Mouse (Mus musculus): ENCODE measurements around the gene Cyren. TPM values are rescaled to one million over a fixed set of nuclear protein-coding genes. Genes with fewer than 3 reads are reported as not detected.

The Cyren gene
- total RNA-seq, 2 experiments from 2014 or later: 7.9 TPM

DNA sequence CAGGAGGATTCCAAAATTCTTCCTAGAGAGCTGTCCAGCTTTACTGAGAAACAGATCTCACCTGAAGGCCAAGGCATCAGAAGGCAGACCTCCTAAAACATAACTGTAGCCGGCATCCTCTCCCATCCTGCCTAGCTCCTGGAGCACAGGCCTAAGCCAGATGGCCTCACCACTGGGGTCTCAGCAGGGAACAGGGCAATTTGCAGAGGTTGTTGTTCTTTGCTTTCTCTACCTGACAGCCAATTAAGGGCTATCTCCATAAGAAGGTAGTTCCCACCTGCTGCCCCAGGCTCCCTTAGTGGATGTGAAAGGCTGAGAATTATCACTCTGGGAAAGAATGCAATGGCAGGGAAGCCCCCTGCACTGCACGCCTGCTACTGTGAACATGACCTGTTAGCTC lies 23.1 kb upstream of the Cyren start:
- DNase-seq (ENCODE audit: low spot score in 2 of 2): no peak

DNA sequence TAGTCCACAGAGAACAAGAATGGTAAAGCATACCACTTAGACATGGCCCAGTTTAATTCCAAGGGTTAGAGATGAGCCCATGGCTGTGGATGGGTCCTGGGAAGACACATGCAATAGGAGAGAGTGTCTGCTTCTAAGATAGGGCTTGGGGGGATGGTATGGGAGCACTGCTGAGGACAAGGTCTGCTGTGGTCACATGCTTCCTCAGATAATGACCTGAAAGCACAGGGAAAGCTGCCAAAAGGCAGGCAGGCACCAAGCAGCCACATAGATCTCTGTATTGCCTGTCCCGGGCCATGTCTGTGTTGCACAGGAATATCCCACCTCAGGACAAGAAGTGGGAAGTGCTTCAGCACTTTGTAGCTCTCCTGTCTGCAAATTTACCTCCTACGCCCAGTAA lies 21.3 kb upstream of the Cyren start:
- no peak for DNase-seq (ENCODE audit: low spot score in 2 of 2)

DNA sequence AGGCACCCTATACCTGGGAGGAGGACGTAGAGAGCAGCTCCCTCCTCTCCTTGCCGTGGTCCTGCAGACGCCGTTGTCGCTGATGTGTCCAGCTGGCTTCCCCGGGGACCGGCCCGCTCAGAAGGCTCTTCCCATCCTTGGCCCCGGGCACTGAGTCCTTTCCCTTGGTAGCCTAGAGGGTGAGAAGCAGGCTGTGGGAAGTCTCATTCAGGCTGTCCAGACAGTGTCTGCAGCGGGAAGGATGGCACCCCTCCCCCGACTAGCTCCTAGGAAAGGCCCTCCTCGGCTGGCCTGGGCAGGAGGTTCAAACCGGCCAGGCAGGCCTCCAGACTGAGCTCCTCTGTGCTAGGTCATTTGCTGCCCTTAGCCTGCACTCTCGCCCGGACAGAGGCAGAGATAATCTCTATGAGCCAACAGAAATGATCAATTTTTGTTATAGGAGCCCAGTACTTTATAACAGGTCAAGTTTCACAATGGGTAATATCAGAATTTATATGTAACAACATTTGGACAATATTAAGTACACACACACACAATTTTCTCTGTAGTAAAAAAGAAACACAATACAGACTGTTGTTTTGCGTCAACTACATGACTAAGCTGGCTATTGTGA lies 18.4 kb upstream of the Cyren start:
- DNase-seq (ENCODE audit: low spot score in 2 of 2): no peak

DNA sequence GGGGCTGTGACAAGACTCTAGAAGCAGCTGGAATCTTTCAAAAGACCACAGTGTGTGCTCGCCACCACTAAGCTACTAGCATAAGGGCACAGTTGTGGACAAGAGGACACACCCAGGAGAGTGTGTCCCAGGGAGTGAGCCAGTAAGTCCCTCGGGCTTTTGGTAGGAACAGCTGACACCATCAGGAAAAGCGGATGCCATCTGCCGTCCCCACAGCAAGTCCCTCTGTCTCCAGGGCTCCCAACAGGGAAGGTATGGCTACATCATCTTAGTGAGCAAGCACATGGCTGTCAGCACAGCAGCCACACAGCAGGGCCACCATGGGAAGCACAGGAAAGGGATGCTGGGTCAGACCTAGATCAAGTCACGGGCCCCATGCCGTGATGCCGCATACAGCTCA lies 17.7 kb upstream of the Cyren start:
- no peak for DNase-seq (ENCODE audit: low spot score in 2 of 2)

DNA sequence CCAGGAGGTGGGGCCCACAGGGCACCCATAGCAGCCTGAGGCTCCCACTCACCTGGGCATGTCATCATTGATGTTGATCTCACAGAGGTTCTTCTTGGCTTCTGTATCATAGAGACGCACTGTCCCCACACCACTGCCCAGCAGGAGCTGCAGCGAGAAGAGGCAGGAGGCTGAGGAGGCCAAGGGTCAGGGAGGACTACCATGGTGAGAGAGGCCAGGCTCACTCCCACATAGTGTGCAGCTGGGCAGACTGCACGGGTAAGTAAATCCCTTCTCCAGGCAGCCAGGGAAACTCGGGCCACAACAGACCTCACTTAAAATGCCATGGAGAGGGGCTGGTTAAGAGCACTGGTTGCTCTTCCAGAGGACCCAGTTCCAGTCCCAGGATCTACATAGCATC lies 11.3 kb upstream of the Cyren start:
- DNase-seq (ENCODE audit: low spot score in 2 of 2): no peak

DNA sequence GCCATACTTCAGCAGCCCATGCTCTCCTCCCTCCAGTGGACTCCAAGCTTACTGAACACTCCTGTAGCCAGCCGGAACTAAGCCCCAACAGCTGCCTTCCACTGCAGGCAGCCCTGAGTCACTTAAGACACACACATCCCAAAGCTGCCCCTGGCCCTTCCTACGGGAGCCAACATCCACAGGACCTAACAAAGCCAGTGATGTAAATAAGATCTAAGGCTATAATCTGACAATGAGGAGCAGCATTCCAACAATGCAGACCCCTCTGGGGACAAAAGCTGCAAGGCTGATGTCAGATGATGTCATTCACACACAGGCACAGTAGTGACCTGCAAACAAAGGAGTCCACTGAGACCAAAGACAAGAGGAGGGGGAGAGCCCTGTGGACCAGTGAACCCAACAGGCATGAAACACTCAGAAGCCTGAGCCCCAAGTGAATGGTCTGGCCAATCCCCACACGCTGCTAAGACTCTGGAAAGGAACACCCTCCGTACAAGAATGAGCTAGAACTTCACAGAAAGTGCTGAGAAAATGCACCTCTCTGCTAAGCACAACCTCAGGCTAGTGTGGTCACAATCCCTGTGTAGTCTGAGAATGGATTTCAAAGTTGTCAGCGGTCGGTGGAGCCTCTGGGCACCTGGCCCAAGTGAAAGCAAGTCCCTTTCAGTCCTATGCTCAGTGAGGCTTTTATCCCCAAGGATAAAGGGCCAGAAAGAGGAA lies 9.4 kb upstream of the Cyren start:
- no peak for DNase-seq (ENCODE audit: low spot score in 2 of 2)

DNA sequence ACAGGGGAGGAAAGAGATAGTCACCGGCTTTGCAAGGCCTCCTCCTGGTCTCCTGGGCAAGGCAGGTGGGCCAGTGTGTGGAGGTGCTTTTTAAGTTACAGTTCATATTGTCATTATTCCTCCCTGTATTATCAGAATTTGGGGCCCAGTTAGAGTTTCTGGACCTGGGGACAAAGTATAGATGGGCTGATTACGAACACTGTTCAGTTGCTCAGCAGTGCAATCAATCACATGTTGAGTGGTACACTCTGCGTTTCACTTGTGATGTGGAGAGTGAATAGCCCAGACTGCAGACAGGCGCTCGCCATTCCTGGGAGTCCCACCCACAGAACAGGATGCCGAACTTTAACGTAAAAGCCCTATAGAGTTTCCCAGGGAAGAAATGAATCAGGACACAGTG lies 6.9 kb upstream of the Cyren start:
- no peak for DNase-seq (ENCODE audit: low spot score in 2 of 2)

DNA sequence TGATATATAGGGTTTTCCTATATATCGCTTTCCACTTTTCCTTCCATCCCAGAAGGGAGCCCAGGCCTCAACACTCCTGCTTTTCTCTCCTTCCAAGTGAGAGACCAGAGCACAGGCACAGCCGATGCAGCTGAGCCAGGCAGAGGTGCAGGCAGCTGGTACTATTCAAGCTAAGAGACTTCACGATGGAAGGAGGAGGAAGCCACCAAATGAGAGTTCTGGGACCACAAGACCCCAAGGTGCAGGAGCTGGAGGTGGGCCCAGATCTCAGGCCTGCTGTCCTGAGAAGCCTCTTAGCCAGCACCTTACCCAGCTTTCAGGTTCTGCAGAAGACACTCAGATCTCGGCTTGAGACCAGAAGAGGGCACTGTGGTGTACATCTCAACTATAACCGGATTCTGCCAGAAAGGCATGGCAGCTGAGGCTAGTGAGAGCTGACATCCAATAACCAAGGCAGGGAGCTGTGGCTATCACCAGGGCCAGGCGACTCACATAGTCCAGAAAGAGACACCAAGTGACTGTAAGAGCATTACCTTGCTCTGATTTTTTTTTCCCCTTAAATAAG lies 2.1 kb upstream of the Cyren start:
- no peak for DNase-seq (ENCODE audit: low spot score in 2 of 2)

DNA sequence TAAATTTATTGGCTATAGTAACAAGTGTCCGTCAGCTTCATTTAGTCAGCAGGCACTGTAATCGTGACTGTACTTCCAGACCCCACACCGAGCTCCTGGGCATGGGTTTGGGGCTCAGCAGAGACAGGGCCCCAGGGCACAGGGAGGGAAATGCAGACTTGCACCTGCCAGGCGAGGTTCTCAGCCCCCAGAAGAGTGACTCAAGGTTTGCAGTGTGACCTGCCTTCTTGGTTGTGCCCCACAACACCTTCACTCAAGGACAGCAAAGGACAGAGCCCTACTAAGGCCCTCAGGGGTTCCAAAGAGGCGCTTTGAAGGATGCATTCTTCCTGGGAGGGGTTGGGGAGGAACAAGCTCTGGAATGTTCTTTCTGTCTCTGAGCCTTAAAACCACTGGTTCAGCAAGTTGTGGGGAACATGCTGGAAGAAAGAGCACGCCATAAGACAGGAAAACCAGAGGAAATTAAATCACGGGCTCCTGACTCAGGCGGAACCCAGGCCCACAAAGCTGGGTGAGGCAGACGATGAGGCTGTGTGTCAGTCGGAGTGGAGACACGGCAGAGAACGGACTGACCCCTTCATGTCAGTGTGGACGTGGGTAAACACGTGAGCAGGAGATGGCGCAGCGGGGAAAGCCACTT lies 1.4 kb upstream of the Cyren start:
- no peak for DNase-seq (ENCODE audit: low spot score in 2 of 2)

DNA sequence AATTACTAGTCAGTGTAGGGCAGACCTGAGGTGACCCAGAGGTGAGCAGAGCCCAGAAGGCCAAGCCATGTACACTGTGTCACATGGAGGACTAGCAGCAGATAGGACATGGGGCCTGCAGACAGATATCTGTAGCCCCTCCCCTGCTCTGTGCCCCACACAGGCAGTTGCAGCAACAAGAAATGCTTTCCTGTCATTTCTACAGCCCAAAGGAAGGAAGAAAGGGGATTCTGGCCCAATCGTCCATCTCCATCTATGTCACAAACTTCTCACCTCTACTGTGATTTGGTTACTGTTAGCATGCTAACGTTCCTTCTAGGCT lies 1.1 kb downstream of the Cyren start:
- DNase-seq (ENCODE audit: low spot score in 2 of 2): peak in 1 of 2 experiments; percentile 13

DNA sequence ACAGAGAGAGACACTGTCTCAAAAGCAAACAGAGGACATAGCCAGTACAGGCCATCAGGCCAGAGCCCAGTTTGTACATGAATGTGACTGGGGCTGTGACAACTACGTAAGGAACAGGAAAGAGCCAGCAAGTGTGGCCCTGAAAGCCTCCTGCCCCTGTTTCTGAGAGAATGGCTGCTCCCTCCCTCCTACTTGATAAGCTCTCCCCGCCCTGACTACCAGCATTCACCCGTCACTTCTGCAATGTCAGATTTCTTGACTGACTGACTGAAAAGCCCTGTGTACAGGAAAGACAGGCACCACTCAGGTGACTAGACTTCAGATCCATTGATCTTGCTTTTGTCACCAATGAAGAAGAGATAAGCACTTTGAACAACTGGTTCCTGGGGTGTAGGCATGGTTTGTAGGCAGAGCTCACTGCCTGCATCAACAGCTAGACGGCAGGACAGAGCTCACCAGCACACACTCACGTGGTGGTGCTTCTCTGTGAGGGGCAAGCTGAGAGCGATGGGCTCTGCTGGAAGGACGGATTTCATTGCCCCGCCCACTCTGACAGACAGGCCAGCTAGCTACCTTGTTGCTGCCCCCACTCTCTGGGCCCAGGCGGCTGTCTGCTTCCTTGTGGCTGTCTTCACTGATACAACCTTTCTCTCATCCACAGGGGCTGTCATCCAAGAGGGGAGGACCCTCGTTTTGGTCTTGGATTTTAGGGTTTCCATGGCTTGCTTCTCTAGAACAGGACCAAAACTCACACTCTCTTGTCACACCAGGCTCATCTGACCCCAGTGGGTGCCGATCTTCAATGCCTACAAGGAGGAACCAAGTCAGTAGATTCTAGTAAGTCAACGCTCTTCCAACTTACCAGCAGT lies 1.7 kb downstream of the Cyren start:
- peak in 1 of 2 experiments; percentile 16 for DNase-seq (ENCODE audit: low spot score in 2 of 2)

DNA sequence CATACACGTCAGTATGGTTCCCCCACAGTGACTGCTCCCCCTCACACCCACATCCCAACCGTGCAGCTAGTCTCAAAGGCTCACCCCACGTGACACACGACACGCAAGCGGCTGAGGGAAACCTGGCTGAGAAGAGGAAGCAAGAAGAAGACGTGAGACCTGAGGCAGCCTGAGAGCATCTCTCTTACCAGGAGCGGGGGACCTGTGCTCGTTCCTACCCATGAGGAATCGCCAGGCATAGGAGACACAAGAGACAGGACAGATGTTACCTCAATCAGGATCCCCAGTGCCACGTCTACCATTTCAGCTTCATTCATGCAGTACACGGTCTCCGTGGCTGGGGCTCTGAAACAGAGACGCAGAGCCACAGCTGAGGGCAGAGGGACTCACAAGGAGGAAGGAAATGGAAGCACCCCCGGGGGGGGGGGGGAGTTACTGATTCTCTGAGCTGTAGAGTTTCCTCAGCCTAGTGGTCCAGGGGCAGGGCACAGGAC lies 2.5 kb downstream of the Cyren start:
- DNase-seq (ENCODE audit: low spot score in 2 of 2): peak in 1 of 2 experiments; percentile 16

DNA sequence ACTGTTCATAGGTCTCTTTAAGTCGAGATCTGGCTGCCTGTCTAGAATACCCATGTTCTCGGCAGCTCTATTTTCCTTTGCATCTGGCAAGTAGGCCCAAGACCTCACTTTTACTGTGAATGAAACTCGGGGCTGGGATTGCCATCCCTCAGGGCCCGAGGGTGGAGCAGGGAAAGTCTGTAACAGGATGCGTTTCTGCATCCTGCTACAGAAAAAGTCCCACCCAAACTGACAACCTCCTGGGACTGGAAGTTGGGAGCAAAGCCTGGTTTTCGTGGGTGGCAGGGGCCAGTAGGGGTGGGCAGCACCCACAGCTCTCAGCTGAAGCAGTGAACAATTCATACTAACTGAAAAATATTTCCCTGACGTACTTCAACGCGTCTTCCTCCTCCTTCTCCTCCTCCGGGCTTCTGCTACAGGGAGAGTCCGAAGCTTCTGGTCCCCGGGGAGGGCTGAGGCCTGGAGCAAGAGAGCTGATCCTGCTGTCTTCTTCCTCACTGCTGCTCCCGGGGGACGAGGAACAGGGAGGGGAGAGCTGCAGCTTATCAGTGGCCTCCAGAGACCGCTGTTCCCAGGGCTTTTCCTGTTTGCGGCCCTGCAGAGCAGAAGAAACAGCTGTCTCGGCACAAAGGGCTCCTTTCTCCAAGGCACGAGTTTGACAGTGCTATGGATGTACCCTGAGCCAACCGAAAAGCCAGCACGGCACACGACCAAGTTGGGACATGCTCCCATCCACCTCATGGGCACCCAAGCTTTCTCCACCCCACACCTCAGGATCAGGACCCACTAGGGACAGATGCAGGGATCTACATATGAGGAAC lies 3.5 kb downstream of the Cyren start:
- DNase-seq (ENCODE audit: low spot score in 2 of 2): peak; percentile 18 to 50

DNA sequence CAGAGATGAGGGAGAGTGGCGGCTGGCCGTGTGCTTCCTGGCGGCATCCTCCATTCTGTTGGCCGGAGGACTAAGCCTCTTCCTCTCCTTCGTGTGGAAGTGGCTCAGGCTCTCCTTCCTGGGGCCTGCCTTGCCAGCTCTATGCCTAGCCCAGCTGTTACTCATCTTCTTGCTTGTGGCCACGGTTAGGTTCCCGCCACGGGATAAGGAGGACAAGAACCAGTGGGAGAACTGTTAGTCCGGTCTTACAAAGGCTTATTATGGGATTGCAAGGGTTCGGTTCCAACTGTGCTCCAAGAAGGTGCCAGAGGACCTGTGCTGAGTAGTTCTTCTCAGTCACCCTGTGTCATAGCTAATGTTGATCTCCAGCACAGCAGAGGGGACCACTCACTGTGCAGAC lies 5.0 kb downstream of the Cyren start:
- DNase-seq (ENCODE audit: low spot score in 2 of 2): peak in 1 of 2 experiments; percentile 11

DNA sequence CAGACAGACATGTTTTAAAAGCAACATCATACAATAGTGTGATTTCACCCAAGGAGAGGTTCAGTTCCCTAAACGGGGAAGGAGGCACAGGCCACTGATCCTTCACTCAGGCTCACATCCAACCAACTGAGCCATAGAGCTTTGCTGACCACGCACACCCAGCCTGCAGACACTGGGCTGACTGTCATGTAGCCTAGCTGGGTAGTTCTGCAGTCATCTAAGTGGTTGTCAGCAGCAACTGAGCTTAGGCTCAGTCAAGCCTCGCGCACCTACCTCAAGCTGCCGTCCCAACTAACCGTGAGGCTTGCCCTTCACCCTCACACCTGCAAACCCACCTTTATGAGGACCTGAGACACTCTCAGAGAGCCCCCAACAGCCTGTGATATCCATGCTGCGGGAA lies 5.9 kb downstream of the Cyren start:
- DNase-seq (ENCODE audit: low spot score in 2 of 2): peak in 1 of 2 experiments; percentile 12

DNA sequence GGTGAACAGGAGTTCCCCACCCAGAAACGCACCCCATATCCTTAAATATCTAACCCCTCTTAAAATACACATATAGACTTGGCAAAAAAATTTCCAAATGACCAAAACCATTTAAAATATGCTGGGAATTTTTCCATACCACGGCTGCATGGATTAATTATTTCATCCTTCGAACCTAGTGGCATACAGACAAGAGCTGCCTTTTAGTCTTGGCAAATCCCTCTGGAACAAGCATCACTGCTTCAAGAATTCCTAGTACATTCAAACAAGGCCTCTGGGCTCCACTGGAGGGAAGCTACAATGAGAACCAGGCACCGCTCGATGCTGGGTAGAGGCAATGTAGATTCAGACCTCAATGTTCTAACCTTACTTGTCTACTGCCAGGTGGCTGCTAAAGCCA lies 7.1 kb downstream of the Cyren start:
- no peak for DNase-seq (ENCODE audit: low spot score in 2 of 2)

DNA sequence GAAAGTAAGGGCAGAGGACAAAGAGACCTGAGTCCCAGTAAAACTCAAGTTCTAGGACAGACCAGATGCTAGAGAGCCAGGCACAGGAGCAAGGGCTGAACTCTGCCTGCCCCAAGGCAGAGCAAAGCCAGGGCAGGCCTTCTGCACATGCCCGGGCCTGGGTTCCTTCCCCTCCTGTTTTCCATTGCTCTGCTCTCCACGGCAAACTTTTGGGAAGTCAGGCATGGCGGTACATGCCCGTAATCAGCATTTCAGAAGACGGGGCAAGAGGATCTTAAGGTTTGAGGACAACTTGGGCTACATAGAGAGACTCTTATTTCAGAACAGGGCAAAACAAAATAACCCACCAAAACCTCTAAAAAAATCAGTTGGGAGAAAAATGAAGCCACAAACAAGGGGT lies 7.7 kb downstream of the Cyren start:
- DNase-seq (ENCODE audit: low spot score in 2 of 2): no peak

DNA sequence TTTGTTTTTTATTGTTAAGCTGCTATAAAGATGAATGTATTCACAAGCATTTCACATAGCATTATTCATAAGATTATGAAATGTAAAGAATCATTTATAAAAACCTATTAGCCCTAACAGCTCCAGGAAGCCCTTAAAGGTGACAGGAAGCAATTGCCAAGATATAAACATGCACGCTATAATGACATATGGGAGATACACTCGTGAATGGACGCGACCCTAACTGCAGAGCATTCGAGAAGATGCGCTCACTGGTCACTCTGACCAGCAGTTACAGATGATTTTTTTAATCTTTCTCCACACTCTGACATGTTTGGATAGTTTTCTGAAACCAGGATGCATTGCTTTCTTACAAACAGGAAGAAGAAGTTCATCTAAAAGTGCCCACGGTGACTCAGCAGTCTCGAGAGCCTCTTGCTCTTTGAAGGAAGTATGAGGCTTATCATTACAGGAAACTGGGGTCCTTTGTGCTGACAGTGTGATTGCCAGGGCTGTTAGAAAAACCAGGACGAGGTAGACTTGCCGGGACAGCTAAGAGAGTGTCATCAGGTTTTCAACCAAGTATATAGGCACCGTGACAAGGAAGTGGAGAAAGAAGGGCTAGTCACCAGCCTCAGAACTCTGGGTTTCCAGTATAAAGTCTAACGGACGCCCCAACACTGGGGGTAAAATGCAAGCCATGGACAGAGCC lies 8.5 kb downstream of the Cyren start:
- no peak for DNase-seq (ENCODE audit: low spot score in 2 of 2)

DNA sequence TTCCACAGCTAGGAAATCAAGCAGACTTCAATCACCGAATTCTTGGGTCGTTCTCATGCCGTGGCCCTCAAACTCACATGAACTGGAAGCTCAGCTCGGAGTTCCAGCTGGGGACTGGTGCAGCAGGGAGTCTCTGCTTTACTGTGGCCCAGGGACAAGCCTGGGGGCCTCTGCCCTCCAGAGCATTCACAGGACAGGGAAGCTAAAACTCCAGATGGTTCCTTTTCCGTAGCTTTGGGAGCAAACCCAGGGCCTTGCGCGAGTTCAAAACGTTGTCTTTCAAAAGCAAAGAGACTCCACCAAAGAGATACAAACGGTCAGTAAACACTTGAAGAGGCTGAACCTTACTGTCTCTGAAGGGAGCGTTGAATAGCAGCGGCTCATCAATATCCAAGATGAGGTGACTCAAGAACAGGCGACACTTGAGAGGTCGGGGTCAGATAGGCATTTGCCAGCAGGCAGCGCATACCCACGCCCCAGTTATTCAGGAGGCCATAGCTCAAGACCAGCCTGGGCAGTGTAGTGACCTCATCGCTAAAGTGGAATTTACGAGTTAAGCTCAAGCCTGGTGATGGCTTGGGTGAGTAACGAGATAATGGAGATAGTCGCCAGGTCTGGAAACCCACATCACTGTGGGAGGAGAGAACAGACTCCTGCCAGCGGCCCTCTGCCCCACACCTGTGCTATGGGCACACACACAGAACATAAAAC lies 9.2 kb downstream of the Cyren start:
- DNase-seq (ENCODE audit: low spot score in 2 of 2): no peak

All from gastrocnemius, postnatal 4 days (tissue).